Mouse (Mus musculus): ENCODE data around the gene Rhot1.

DNA sequence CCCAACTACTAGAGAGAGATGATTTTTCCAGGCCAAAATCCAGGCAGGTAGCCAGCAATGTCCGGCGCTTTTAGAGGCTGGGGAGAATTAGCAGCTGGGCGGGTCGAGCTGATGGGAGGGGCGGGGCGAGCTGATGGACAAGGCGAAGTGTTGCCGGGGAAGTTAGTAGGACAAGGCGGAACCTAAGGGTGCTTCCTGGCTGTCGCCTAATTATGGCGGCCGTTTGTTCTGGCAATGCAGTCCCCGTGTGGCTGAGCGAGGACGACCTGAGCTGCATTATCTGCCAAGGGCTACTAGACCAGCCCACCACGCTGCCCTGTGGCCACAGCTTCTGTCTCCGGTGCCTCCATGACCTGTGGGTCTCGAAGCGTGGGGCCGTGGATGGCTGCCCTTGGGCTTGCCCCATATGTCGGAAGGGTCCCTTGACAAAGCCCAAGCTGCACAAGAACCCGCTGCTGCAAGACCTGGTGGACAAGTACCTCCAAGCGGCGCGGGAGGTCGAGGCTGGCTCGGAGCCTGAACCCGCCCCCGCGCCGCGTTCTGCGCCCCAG, 25.0 kb upstream of the Rhot1 start, which contains the start of gene Rnf135:
- TF ChIP-seq GATA1 (IDR thresholded peaks at IDR 0.05; ENCODE audit: low read length) (no peak), TAL1 (IDR thresholded peaks at IDR 0.05; ENCODE audit: low read length) (no peak)

Measured in erythroblast, embryonic 14.5 days (primary cell).